Mouse (Mus musculus): ENCODE data around the gene Rabgap1l.

Rabgap1l gene

GRCm38 (mm10) chr1:160227850-160228249, 565.2 kb downstream of the Rabgap1l start:
- DNase-seq = no peak

GRCm38 (mm10) chr1:160227196-160227595, 565.8 kb downstream of the Rabgap1l start:
- no peak for DNase-seq

GRCm38 (mm10) chr1:160224093-160224492, 568.9 kb downstream of the Rabgap1l start:
- no peak for DNase-seq

- DNase-seq = no peak
These were observed 575.1 kb downstream of the Rabgap1l start for GRCm38 (mm10) chr1:160217898-160218297.

DNA sequence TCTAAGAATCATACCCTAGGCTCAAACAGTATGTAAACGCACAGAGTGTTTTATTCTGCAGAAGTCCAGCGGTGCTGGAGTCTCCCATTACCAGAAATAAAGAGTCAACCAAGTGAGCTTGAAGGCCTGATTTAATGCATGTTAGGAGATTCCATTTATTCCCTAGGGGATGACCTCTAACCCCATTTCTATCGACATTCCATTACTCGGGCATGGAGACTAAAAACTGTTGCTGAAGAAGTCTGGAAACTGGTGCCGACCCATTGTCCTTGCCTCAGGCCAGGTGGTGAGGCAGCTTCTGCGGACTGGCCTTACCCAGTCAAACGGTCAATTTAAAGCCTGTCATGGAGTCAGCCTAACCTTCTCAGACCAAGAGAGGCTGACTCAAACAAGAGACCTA, 578.8 kb downstream of the Rabgap1l start:
- DNase-seq = no peak

DNA sequence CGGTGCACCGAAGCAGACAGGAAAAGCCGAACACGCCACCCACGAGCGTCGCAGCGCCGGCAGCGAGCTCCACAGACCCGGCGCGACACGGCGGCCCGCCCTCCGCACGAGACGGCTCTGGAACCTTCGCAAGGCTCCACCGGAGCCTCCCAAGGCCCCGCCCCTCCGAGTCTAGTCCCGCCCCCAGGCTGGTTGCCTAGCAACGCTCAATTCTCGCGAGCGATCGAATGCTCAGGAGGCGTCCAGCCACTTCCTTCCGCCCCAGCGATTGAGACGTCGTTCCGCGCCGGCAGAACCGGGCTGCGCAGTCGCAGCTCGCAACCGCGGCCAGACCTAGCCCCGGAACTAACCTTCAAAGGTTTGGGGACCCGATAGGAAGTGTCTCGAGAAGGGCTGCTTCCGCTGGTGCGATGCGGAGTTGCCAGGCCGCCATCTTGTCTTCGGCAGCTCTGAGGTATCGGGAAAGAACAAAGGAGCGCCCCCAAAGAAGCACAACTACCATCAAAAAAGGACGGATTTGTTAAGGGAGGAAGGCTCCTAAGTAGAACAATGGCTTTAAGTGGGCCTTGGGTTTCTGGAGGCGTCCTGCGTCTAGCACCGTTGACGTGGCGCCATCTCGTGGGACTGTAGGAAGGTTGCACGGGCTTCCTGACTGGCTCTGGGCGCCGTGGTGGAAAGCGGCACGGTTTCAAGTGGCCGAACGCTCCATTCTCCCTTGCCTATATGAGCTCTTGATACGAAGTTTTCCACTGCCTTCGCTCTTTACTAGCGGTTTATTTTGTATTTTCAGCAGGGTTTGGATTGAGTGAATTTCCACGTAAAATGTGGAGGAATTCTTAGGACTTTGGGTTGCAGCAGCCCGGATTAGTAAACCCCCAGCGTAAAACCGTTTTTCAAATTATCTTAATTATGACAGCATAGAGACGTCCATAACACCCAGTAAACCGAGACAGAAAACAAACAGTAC, 580.0 kb downstream of the Rabgap1l start, which contains the start of gene Cacybp:
Gene Cacybp, minus strand, starts transcription at position 173 of the 967 bp plus-strand sequence.
- peak; percentile 99 to 100 for DNase-seq

GRCm38 (mm10) chr1:160212123-160212691, 580.8 kb downstream of the Rabgap1l start:
- DNase-seq = peak; percentile 60 to 71

GRCm38 (mm10) chr1:160211597-160212122, 581.4 kb downstream of the Rabgap1l start:
- DNase-seq = no peak

DNA sequence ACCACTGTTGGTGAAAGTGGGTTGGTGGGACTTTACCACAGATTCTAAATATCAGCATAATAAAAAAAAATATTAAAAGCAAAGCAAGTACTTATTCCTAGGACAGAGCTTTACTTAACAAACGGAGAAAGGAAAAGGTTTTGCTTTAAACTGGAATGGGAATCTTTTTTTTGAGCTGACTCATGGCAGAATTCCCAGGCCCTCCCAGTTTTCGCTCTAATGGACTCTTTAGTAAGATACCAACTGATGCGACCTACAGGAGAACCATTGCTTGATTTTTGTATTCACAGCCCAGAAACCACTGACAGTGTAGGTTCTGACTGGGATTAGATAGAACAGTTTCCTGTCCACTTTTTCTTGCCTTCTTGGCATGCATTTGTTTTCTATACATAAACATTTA, 582.4 kb downstream of the Rabgap1l start:
- DNase-seq = no peak

DNA sequence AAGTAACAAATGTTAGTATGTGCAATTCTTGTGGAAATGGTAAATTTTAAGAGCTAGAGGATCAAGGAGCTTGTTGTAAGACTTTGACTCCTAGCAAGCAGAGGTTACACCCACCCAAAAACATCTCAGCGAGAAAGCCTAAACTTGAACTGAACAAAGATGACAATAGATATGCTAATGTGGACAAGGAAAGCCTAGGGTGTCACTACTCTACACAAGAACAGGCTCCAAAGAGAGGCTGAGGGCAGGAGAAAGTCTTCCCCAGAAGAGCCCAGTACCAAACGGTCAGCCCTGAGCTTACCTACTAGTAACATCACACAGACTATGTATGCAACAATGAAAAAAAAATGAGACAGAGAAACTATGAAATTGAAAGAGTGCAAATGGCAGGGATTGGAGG, 583.2 kb downstream of the Rabgap1l start:
- no peak for DNase-seq

DNA sequence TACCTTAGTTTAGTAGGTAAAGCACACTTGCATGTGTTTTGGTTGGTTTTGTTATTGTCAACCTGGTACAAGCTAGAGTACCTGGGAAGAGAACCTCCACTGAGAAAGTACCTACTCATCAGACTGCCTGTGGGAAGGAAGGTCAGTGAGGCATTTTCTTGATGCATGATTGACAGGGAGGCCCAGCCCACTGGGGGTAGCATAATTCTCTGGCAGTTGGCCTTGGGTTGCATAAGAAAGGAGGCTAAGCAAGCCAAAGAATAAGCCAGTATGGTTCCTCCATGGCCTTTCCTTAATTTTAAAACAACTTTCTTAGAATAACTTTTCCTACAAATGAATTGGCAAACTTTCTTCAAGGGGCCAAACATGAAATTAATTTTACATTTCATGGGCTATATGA, 587.5 kb downstream of the Rabgap1l start:
- DNase-seq = no peak

DNA sequence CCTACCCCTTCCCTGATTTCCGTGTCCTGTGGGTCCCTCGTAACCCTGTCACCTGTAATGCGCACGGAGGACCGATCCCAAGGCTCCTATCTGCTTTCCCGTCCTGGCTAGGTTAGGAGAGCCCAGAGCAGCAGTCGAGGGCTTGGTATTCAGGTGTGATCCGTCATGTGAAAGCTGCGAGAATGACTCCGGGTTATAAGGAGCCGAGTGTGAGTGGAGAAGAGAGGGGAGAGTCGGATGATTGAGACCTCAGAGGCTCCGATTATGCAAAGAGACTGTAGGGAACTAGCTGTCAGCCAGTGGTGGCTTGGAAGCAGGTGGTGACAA, 597.7 kb downstream of the Rabgap1l start:
- DNase-seq = no peak

DNA sequence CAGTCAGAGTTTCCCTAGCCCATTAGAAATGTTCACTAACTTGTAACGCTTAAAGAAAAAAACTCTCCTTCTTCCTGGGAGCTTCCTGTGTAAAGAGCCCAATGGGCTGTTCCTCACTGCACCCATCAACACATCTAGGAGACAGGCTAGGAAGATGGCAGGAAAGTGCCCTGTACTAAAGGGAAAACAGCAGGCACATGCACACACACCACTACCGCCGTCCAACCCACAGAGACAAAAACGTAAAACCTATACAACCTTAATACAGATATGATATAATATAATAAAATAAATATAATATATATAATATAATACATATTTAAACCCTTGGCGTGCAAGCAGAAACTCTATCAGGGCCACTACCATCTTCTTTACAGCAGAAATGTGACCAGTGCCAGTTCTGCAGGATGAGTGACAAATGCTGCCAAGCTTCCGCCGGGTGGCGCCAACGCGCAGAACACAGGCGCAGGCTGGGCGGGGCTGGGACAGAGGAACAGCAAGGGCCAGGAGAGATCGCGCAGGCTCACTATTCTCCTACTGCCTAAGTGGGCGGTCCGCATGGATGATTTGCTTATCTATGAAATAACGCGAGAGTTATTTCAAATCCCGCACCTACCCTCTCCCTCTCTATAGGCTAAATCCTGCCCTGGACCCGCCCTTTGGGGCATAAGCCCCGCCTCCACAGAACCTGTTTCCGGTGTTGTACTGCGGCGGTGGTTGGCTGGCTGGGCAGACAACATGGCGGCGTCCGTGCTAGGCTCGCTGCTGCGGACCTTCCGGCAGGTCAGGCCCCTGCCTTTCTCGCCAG, 598.3 kb downstream of the Rabgap1l start, which contains the start of gene Mrps14:
Gene Mrps14, plus strand, starts transcription at position 687 of the 808 bp plus-strand sequence.
- peak; percentile 98 to 99 for DNase-seq

- peak; percentile 28 to 34 for DNase-seq
These were observed 608.5 kb downstream of the Rabgap1l start for GRCm38 (mm10) chr1:160184506-160184905.

GRCm38 (mm10) chr1:160181216-160181615, 611.8 kb downstream of the Rabgap1l start:
- DNase-seq = no peak

DNA sequence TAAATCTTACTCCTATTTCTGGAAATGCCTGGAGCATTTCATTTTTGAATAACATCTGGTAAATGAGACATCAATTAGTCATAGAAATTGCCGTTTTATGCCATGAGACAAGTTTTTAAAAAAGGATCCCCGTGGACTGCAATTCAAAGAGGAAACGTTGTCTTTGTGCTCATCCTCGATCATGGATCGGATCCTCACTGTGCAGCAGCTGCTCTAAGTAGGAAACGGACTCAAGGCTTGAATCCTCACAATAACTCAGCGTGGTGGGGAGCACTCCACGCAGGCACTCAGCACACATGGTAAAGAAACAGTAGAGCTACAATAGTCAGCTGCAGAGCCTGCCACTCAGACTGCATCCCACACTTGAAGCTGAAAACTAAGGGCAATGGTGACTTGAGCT, 616.1 kb downstream of the Rabgap1l start:
- DNase-seq = no peak
